Mouse (Mus musculus) small intestine, adult 2 months (tissue): Measurements from ENCODE around the gene Ctnnbl1.

Source experiments
- CTCF ChIP-seq: fragments of 200-500 bp; IDR thresholded peaks from 2 replicates; pipeline ENCODE4 v1.5.1; 2012; ENCODE audit warnings: low read depth, mild to moderate bottlenecking, control low read depth, inconsistent platforms, low read length, moderate library complexity, mixed read lengths; ENCODE audit not compliant: insufficient replicate concordance, insufficient read length; ENCODE audit errors: extremely low read depth
- POLR2A ChIP-seq: fragments of 200-500 bp; IDR thresholded peaks from 2 replicates; pipeline ENCODE4 v1.6.1; 2012; ENCODE audit warnings: low read depth, mild to moderate bottlenecking, control low read depth, inconsistent platforms, low read length, moderate library complexity

DNA sequence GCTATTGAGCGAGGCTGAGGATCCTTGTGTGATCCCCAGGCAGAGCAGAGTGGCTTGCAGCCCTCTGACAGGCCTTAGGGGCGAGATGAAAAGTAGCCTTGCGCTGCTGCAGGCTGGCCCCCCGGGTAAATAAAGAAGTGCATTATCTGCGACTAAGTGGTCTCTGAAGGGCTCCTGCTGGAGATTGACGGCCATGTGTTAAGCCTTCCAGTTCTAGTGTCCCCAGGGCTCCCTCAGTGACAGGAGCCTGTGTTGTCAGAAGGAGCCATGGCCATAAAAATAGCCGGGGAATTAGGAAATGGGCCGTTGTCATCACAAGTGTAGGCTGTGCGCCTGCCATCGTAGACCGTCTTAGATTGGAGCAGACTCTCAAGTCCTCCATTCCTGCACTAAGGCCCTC lies 144.7 kb downstream of the Ctnnbl1 start:
- TF ChIP-seq CTCF = no peak
- TF ChIP-seq POLR2A = no peak
